Mouse (Mus musculus): ENCODE results near the gene Slc5a5.

GRCm38 (mm10) chr8:70931731-70932130, 39.2 kb upstream of the Slc5a5 start:
- TF ChIP-seq POLR2A (IDR thresholded peaks at IDR 0.05; ENCODE audit: borderline replicate concordance, extremely low read depth, low read depth, low read length) = no peak
- TF ChIP-seq CTCF (IDR thresholded peaks at IDR 0.05; ENCODE audit: insufficient read depth, low read length) = no peak

All from lung, adult 2 months (tissue).